Mouse (Mus musculus): ENCODE measurements around the gene Trpc4ap. TPM values are rescaled to one million over a fixed set of nuclear protein-coding genes. Genes with fewer than 3 reads are reported as not detected.

The Trpc4ap gene
- total and polyA plus RNA-seq, 2 experiments from 2014 or later = 127 to 169 TPM

DNA sequence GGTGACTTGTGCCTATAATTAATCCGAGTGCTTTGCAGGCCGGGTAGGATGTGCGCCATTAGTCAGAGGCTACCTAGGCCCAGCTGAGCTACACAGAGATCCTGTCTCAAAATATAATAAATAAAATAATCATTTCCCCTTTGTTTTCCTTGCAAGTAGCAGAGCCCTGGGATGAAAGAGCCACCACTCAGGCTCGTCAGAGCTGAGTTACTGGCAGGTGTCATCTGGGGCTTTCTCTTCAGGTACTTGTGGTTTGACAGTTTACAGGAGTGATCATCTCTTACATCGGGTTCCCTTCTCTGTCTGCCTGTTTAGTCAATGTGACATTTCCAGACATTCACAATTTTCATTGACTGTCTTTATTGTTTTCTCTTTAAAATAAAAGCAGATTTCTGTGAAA lies 5.6 kb downstream of the Trpc4ap start:
- no peak overlapping the region for H3K4me2 ChIP-seq (ENCODE audit: low read depth, low read length)
- TF ChIP-seq CTCF (IDR thresholded peaks at IDR 0.05; ENCODE audit: low read depth) = no peak
- 82% methylated on average over 5 of the region's 5 CpGs for WGBS
- H3K9ac ChIP-seq (replicated peaks; ENCODE audit: low read length) = no peak overlapping the region
- no peaks in the 10 kb centered on the region for H3K27me3 ChIP-seq (ENCODE audit: insufficient read depth, low read length)
- no peak overlapping the region for H3K4me3 ChIP-seq (ENCODE audit: low read length)
- H3K36me3 ChIP-seq (ENCODE audit: insufficient read depth, low read length) = 0 out of 2 replicates have a peak, but pooled peaks cover 3% of the 10 kb centered on the region
- H3K27ac ChIP-seq = no peak overlapping the region
- H3K4me1 ChIP-seq (ENCODE audit: insufficient read depth, low read length) = no peaks in the 10 kb centered on the region; the same call in 1 of the 2 replicates
- DNase-seq (ENCODE audit: low spot score) (no peak), ATAC-seq (no peak)
- no peaks in the 10 kb centered on the region for H3K9me3 ChIP-seq (ENCODE audit: low read length)

GRCm38 (mm10) chr2:155683821-155684220 lies 8.4 kb downstream of the Trpc4ap start:
- WGBS = 94% methylated on average over 5 of the region's 5 CpGs
- TF ChIP-seq CTCF (IDR thresholded peaks at IDR 0.05; ENCODE audit: low read depth) = no peak
- no peaks in the 10 kb centered on the region for H3K9me3 ChIP-seq (ENCODE audit: low read length)
- H3K4me1 ChIP-seq (ENCODE audit: insufficient read depth, low read length) = peaks cover 5% of the 10 kb centered on the region; the same call in 1 of the 2 replicates
- no peaks in the 10 kb centered on the region for H3K27me3 ChIP-seq (ENCODE audit: insufficient read depth, low read length)
- H3K27ac ChIP-seq = no peak overlapping the region
- H3K36me3 ChIP-seq (ENCODE audit: insufficient read depth, low read length) = 0 out of 2 replicates have a peak, but pooled peaks cover 3% of the 10 kb centered on the region
- no peak overlapping the region for H3K9ac ChIP-seq (replicated peaks; ENCODE audit: low read length)
- H3K4me2 ChIP-seq (ENCODE audit: low read depth, low read length) = no peak overlapping the region
- H3K4me3 ChIP-seq (ENCODE audit: low read length) = no peak overlapping the region
- no peak for ATAC-seq
- no peak for DNase-seq (ENCODE audit: low spot score)

GRCm38 (mm10) chr2:155683137-155683536 lies 9.0 kb downstream of the Trpc4ap start:
- Histone ChIP-seq H3K9ac (replicated peaks; ENCODE audit: low read length) (no peak overlapping the region), H3K27ac (no peak overlapping the region), H3K27me3 (ENCODE audit: insufficient read depth, low read length) (no peaks in the 10 kb centered on the region), H3K4me2 (ENCODE audit: low read depth, low read length) (no peak overlapping the region), H3K4me1 (ENCODE audit: insufficient read depth, low read length) (peaks cover 5% of the 10 kb centered on the region; the same call in 1 of the 2 replicates), H3K36me3 (ENCODE audit: insufficient read depth, low read length) (0 out of 2 replicates have a peak, but pooled peaks cover 3% of the 10 kb centered on the region), H3K4me3 (ENCODE audit: low read length) (no peak overlapping the region), H3K9me3 (ENCODE audit: low read length) (no peaks in the 10 kb centered on the region)
- ATAC-seq (no peak), DNase-seq (ENCODE audit: low spot score) (no peak)
- WGBS = 68% methylated on average over 3 of the region's 3 CpGs
- TF ChIP-seq CTCF (IDR thresholded peaks at IDR 0.05; ENCODE audit: low read depth) = no peak

DNA sequence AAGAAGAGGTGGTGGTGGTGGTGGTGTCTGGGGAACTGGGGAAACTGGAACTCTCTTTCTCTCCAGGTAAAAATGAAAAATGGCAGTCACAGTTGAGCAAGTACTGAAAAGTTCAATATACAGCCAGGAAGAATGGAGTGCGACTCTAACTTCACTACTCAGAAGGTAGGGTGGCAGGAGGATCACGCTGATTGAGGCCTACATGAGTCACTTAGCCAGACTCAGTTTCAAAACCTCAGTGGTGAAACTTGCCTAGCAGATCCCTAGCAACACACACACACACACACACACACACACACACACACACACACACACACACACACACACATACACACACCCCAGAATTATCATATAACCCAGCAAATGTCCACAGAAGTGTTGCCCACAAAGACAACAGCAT lies 10.3 kb downstream of the Trpc4ap start:
- no peak overlapping the region for H3K9ac ChIP-seq (replicated peaks; ENCODE audit: low read length)
- WGBS = 82% methylated on average over 2 of the region's 2 CpGs
- no peak overlapping the region for H3K27ac ChIP-seq
- H3K4me3 ChIP-seq (ENCODE audit: low read length) = no peak overlapping the region
- 0 out of 2 replicates have a peak, but pooled peaks cover 3% of the 10 kb centered on the region for H3K36me3 ChIP-seq (ENCODE audit: insufficient read depth, low read length)
- peaks cover 5% of the 10 kb centered on the region; the same call in 1 of the 2 replicates for H3K4me1 ChIP-seq (ENCODE audit: insufficient read depth, low read length)
- no peaks in the 10 kb centered on the region for H3K9me3 ChIP-seq (ENCODE audit: low read length)
- ATAC-seq (no peak), DNase-seq (ENCODE audit: low spot score) (no peak)
- no peak overlapping the region for H3K4me2 ChIP-seq (ENCODE audit: low read depth, low read length)
- TF ChIP-seq CTCF (IDR thresholded peaks at IDR 0.05; ENCODE audit: low read depth) = no peak
- H3K27me3 ChIP-seq (ENCODE audit: insufficient read depth, low read length) = no peaks in the 10 kb centered on the region

GRCm38 (mm10) chr2:155681194-155681593 lies 11.0 kb downstream of the Trpc4ap start:
- Histone ChIP-seq H3K4me2 (ENCODE audit: low read depth, low read length) (no peak overlapping the region), H3K9me3 (ENCODE audit: low read length) (no peaks in the 10 kb centered on the region), H3K9ac (replicated peaks; ENCODE audit: low read length) (no peak overlapping the region), H3K27ac (no peak overlapping the region), H3K27me3 (ENCODE audit: insufficient read depth, low read length) (no peaks in the 10 kb centered on the region), H3K36me3 (ENCODE audit: insufficient read depth, low read length) (0 out of 2 replicates have a peak, but pooled peaks cover 3% of the 10 kb centered on the region), H3K4me3 (ENCODE audit: low read length) (no peak overlapping the region), H3K4me1 (ENCODE audit: insufficient read depth, low read length) (peaks cover 5% of the 10 kb centered on the region; the same call in 1 of the 2 replicates)
- 72% methylated on average over 8 of the region's 8 CpGs for WGBS
- DNase-seq (ENCODE audit: low spot score) (no peak), ATAC-seq (no peak)
- TF ChIP-seq CTCF (IDR thresholded peaks at IDR 0.05; ENCODE audit: low read depth) = no peak

DNA sequence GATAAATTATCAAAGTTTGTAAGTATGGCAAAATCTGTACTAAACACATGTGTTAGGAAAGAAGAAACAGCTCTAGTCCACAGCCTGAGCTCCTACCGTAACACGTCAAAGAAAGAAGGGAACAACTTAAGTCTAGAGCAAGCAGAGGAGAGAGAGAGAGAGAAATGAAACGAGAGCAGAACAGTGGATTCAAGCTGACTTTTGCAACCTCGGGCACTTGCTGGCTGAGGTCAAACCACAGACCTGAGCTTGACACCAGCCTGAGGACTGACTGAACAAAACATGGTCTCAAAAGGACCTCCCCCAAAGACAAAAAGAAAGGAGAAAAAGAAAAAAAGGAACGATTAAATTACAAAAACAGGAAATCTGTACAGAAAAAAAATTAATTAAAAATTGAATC lies 11.6 kb downstream of the Trpc4ap start:
- Histone ChIP-seq H3K27me3 (ENCODE audit: insufficient read depth, low read length) (no peaks in the 10 kb centered on the region), H3K9ac (replicated peaks; ENCODE audit: low read length) (no peak overlapping the region), H3K36me3 (ENCODE audit: insufficient read depth, low read length) (0 out of 2 replicates have a peak, but pooled peaks cover under 1% of the 10 kb centered on the region), H3K4me2 (ENCODE audit: low read depth, low read length) (no peak overlapping the region), H3K4me3 (ENCODE audit: low read length) (no peak overlapping the region), H3K27ac (no peak overlapping the region), H3K4me1 (ENCODE audit: insufficient read depth, low read length) (peaks cover 5% of the 10 kb centered on the region; the same call in 1 of the 2 replicates), H3K9me3 (ENCODE audit: low read length) (no peaks in the 10 kb centered on the region)
- no peak for DNase-seq (ENCODE audit: low spot score)
- no peak for ATAC-seq
- TF ChIP-seq CTCF (IDR thresholded peaks at IDR 0.05; ENCODE audit: low read depth) = no peak
- 73% methylated on average over 5 of the region's 5 CpGs for WGBS

GRCm38 (mm10) chr2:155679586-155680110 lies 12.5 kb downstream of the Trpc4ap start:
- no peak overlapping the region for H3K9ac ChIP-seq (replicated peaks; ENCODE audit: low read length)
- DNase-seq (ENCODE audit: low spot score) (no peak), ATAC-seq (no peak)
- no peak overlapping the region for H3K27ac ChIP-seq
- H3K4me2 ChIP-seq (ENCODE audit: low read depth, low read length) = no peak overlapping the region
- H3K27me3 ChIP-seq (ENCODE audit: insufficient read depth, low read length) = no peaks in the 10 kb centered on the region
- H3K4me1 ChIP-seq (ENCODE audit: insufficient read depth, low read length) = peaks cover 5% of the 10 kb centered on the region; the same call in 1 of the 2 replicates
- no peak overlapping the region for H3K4me3 ChIP-seq (ENCODE audit: low read length)
- no peak for TF ChIP-seq CTCF (IDR thresholded peaks at IDR 0.05; ENCODE audit: low read depth)
- no peaks in the 10 kb centered on the region for H3K36me3 ChIP-seq (ENCODE audit: insufficient read depth, low read length)
- H3K9me3 ChIP-seq (ENCODE audit: low read length) = no peaks in the 10 kb centered on the region
- 87% methylated on average over 4 of the region's 4 CpGs for WGBS
